Mouse (Mus musculus) layer of hippocampus, postnatal 14 days (tissue): ENCODE data around the gene Dlg1. TPM values are rescaled to one million over a fixed set of nuclear protein-coding genes. Genes with fewer than 3 reads are reported as not detected.
A peak's percentile ranks its signal among the peaks of the same experiment; 100 is the strongest.

Source experiments
- DNase-seq, 2 experiments: peaks; one replicate each; pipeline ENCODE4 v3.0.0; 2021 to 2022; ENCODE audit warnings: low spot score in 2 of 2, mixed read lengths in 1 of 2
- total RNA-seq, 2 experiments: library from RNA; stranded (reverse); gene quantifications; 2 replicates each; pipeline ENCODE4 v1.2.3; 2021

Dlg1 gene
- total RNA-seq, 2 experiments from 2014 or later, result 52.0 to 56.1 TPM

GRCm38 (mm10) chr16:31898546-31899326, 235.5 kb downstream of the Dlg1 start:
- DNase-seq, result peak; percentile 72 to 80

GRCm38 (mm10) chr16:31901886-31902285, 238.6 kb downstream of the Dlg1 start:
- DNase-seq, result no peak

GRCm38 (mm10) chr16:31903239-31903638, 240.0 kb downstream of the Dlg1 start:
- no peak for DNase-seq

- no peak for DNase-seq
Observed at GRCm38 (mm10) chr16:31905331-31905730, 242.1 kb downstream of the Dlg1 start.

GRCm38 (mm10) chr16:31905891-31906825, 242.9 kb downstream of the Dlg1 start:
- DNase-seq, result no peak

GRCm38 (mm10) chr16:31906896-31907295, 243.7 kb downstream of the Dlg1 start:
- DNase-seq, result no peak

- no peak for DNase-seq
Observed at GRCm38 (mm10) chr16:31908959-31909358, 245.7 kb downstream of the Dlg1 start.

GRCm38 (mm10) chr16:31910281-31910847, 247.1 kb downstream of the Dlg1 start:
- DNase-seq, result no peak

- DNase-seq, result no peak
Observed at GRCm38 (mm10) chr16:31917776-31918175, 254.5 kb downstream of the Dlg1 start.

- peak; percentile 87 to 92 for DNase-seq
Observed at GRCm38 (mm10) chr16:31918248-31918724, 255.0 kb downstream of the Dlg1 start.

GRCm38 (mm10) chr16:31924368-31924767, 261.1 kb downstream of the Dlg1 start:
- no peak for DNase-seq

Other genes with a start within 250 kb of the Dlg1 start
- gene Bdh1, start 241.2 kb upstream of the Dlg1 start, total RNA-seq, result 100 to 1,000 TPM; 206 to 224 TPM
- gene Meltf, start 215.4 kb downstream of the Dlg1 start, total RNA-seq, result under 1 TPM; 0.18 to 0.21 TPM